Mouse (Mus musculus): ENCODE results near the gene Card10.

Card10 gene

GRCm38 (mm10) chr15:78835200-78836085 is 32.6 kb upstream of the Card10 start:
- intact Hi-C loops (cut with DNase I), result no loop called here

GRCm38 (mm10) chr15:78834233-78835005 is 31.6 kb upstream of the Card10 start:
- intact Hi-C loops (cut with DNase I), result no loop called here

- intact Hi-C loops (cut with DNase I), result loop anchor here (2.0 kb wide), 1 partner anchor 13 kb away; no protein-coding TSS in a partner anchor
These were observed 30.7 kb upstream of the Card10 start for GRCm38 (mm10) chr15:78833582-78833981.

- intact Hi-C loops (cut with DNase I), result loop anchor here (2.0 kb wide), 1 partner anchor 14 kb away; no protein-coding TSS in a partner anchor
These were observed 29.9 kb upstream of the Card10 start for GRCm38 (mm10) chr15:78832701-78833123.

GRCm38 (mm10) chr15:78831720-78832657 is 29.1 kb upstream of the Card10 start:
- intact Hi-C loops (cut with DNase I), result loop anchor here (2.0 kb wide), 1 partner anchor 15 kb away; no protein-coding TSS in a partner anchor

GRCm38 (mm10) chr15:78830742-78831719 is 28.2 kb upstream of the Card10 start:
- intact Hi-C loops (cut with DNase I), result no loop called here

- intact Hi-C loops (cut with DNase I), result loop anchor here (5.0 kb wide), 1 partner anchor 38 kb away; no protein-coding TSS in a partner anchor
These were observed 26.8 kb upstream of the Card10 start for GRCm38 (mm10) chr15:78829636-78830035.

GRCm38 (mm10) chr15:78828315-78828714 is 25.5 kb upstream of the Card10 start:
- intact Hi-C loops (cut with DNase I), result loop anchor here (5.0 kb wide), 1 partner anchor 39 kb away; no protein-coding TSS in a partner anchor

- intact Hi-C loops (cut with DNase I), result loop anchor here (1.0 to 5.0 kb wide), 2 partner anchors 22 to 41 kb away; no protein-coding TSS in a partner anchor
These were observed 23.7 kb upstream of the Card10 start for GRCm38 (mm10) chr15:78826213-78827204.

GRCm38 (mm10) chr15:78816074-78816391 is 13.2 kb upstream of the Card10 start:
- intact Hi-C loops (cut with DNase I), result no loop called here

- intact Hi-C loops (cut with DNase I), result no loop called here
These were observed 12.7 kb upstream of the Card10 start for GRCm38 (mm10) chr15:78815314-78816073.

- intact Hi-C loops (cut with DNase I), result no loop called here
These were observed 10.8 kb upstream of the Card10 start for GRCm38 (mm10) chr15:78813603-78814002.

- intact Hi-C loops (cut with DNase I), result no loop called here
These were observed 7.3 kb upstream of the Card10 start for GRCm38 (mm10) chr15:78810146-78810545.

- intact Hi-C loops (cut with DNase I), result no loop called here
These were observed 6.9 kb upstream of the Card10 start for GRCm38 (mm10) chr15:78809739-78810138.

- intact Hi-C loops (cut with DNase I), result no loop called here
These were observed 6.1 kb upstream of the Card10 start for GRCm38 (mm10) chr15:78808980-78809379.

- intact Hi-C loops (cut with DNase I), result no loop called here
These were observed 4.3 kb upstream of the Card10 start for GRCm38 (mm10) chr15:78807141-78807540.

GRCm38 (mm10) chr15:78806614-78807013 is 3.8 kb upstream of the Card10 start:
- intact Hi-C loops (cut with DNase I), result no loop called here

GRCm38 (mm10) chr15:78805351-78805750 is 2.5 kb upstream of the Card10 start:
- intact Hi-C loops (cut with DNase I), result no loop called here
